16 mouse cellular contexts compared by ENCODE assay signal in genomic region chr5:115954549-115954948, GRCm38 (mm10).
"Had no signal": no experiment of that assay in that cellular context is flagged by ENCODE, and none has a peak within 500 bp of the region (broad histone marks: within the 10 kb centered on the region; RNA-seq: fewer than 3 reads in every experiment).

No protein-coding gene starts in this region.

- H3K9me3 ChIP-seq: limb, embryonic 13.5 days; neural tube, embryonic 15.5 days; stomach, embryonic 15.5 days had no signal

- DNase-seq: kidney, adult 11 months; kidney, adult 9 months; kidney, postnatal 10 days; kidney, postnatal 4 days; layer of hippocampus, postnatal 36 days; left cerebral cortex, postnatal 4 days; lung, adult 18-20 months; lung, postnatal 36 days; midbrain, embryonic 14.5 days; thymus, adult 18-20 months; thymus, postnatal 14 days had no signal

- H3K4me2 ChIP-seq: limb, embryonic 13.5 days; neural tube, embryonic 15.5 days; stomach, embryonic 15.5 days had no signal

- H3K27me3 ChIP-seq: limb, embryonic 13.5 days; neural tube, embryonic 15.5 days; stomach, embryonic 15.5 days had no signal

- H3K4me3 ChIP-seq: limb, embryonic 13.5 days; myocyte; neural tube, embryonic 15.5 days; stomach, embryonic 15.5 days had no signal

- H3K4me1 ChIP-seq: limb, embryonic 13.5 days; neural tube, embryonic 15.5 days; stomach, embryonic 15.5 days had no signal

- H3K9ac ChIP-seq: limb, embryonic 13.5 days; liver, embryonic 14.5 days; neural tube, embryonic 15.5 days; stomach, embryonic 15.5 days had no signal

- H3K27ac ChIP-seq: limb, embryonic 13.5 days; liver, embryonic 14.5 days; neural tube, embryonic 15.5 days; stomach, embryonic 15.5 days had no signal
